Mouse (Mus musculus): Measurements from ENCODE around the gene Hoxc13.

- no peak for TF ChIP-seq POLR2A (IDR thresholded peaks at IDR 0.05; ENCODE audit: low read depth, low read length)
- TF ChIP-seq CTCF (IDR thresholded peaks at IDR 0.05; ENCODE audit: extremely low read depth, insufficient read depth, insufficient read length, insufficient replicate concordance) = no peak
These were observed 34.1 kb downstream of the Hoxc13 start for GRCm38 (mm10) chr15:102955007-102955382.

All from spleen, adult 2 months (tissue).